Mouse (Mus musculus) cerebellum, adult 18-20 months (tissue): ENCODE measurements around the gene Fkbp2.

Experiments used
- DNase-seq, 2 experiments: peaks; one replicate each; pipeline ENCODE4 v3.0.0; 2021

Fkbp2 gene

DNA sequence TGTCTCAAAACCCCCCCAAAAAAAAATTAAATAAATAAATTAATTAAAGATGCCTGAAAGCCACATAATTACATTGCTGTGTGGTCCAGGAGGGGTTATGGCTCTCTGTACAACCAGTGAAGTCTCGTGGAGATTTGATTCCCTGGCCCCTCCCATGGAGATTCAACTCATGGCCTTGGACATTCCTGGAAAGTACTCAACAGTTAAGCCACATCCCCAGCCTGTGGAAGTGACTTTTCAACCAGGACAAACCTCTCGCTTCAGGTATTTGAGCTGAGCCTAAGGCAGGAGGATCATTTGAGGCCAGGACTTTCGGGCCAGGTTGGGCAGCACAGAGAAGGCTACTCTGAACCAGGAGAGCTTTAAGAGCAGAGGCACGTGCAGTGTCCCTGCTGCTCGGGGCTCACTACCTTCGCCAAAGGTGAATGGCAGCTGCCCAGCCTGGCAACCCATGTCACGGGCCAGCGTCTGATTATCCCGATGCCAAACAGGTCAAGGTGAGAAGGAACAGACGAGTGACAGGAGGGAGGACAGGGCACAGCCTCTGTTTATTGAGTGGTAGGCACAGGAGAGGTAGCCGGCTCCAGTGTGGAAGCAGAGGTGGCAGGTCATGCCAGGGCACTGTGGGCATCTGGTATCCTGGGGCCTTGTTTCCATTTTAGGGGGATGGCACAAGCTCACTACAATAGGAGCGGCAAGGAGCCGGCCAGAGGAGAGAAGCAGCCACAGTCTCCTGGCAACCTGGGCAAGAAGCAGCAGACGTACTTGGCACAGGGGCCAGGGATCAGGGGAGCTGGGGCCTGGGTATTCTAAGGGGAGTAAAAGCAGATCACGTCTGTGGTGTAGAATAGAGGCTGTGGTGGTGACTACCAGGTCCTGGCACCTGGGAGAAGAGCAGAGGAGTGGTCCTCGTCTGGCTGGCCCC, 42.5 kb downstream of the Fkbp2 start:
- peak; percentile 69 to 70 for DNase-seq

DNA sequence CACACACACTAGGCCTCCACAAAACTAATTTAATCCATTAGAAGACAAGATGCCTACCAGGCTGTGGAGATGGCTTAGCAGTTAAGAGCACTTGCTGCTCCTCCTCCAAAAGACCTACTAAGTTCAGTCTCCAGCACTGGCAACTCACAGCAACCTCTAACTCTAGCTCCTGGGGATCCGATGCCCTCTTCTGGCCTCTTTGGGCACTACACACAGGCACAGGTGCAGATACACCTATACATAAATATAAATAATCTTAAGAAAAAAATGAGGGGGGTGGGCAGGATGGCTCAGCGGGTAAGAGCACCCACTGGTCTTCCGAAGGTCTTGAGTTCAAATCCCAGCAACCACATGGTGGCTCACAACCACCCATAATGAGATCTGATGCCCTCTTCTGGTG, 44.0 kb downstream of the Fkbp2 start:
- peak in 1 of 2 experiments; percentile 45 for DNase-seq

DNA sequence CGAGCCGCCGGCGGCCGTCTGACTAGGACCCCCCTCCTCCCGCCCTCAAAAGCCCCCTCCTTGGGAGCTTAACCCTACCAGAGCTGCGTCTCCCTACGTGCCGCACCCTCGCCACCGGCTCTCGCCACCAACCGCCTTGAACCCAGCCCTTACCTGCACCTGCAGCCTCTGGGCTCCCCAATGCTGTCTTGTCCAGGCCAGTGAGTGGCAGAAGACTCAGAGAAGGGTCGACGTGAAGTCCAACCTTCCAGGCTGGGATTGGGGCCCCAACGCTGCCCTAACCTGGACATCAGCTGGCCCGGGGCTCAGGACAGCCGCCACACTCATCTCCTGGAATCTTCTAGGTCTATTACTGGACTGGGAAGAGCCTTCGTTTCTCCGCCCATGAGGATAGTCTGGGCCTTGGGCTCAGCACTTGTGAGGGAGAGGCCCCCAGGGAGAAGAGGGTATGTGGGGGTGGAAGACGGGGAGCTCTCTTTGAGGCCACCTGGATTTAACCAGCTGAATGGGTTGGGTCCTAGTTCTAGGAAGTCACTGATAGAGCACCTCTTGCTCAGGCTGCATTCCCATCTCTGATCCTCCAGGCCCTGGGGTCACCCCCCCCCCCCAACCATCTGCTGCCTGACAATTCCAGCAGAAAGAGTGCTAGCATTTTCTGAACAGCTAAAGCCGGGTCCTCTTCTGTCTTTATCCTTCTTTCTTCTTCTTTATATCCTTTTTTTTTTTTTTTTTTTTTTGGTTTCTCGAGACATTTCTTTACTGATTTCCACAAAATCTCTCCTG, 45.9 kb downstream of the Fkbp2 start, which contains the start of gene Kcnk4:
Gene Kcnk4, minus strand, starts transcription at position 321 of the 783 bp plus-strand sequence.
- no peak for DNase-seq

DNA sequence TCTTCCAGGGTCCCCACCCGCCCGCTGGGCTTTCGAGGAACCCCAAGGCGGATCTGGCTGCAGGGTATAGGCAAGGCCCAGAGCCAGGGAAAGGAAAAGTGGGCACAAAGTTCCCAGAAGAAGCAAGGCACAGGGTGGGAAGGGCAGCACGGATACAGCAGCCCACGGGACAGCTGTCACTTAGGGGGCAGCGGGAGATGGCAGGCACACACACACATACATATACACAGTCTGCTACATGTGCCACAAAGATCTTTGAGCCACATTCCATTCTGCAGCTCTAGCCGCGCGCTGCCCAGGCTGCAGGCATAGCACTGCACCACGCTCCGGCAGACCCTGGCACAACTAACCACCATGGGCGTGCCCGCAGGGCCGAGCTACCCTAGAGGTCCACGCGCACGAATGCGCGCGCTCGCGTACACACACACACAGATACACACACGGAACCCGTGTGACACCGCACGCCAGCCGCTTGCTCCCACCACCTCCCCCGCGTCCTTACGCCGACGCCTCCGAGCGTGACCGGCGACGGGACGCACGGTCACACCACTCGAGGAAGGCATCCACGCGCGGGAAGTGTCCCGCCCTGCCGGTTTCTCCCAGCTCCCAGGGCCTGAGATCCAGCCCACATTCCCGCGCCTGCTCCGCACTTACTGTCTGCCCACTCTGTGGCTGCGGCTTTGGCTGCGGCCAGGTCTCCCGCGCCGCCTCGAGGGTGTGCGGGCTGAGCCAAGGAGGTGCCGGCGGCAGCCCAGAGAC, 46.7 kb downstream of the Fkbp2 start:
- peak; percentile 68 to 72 for DNase-seq

DNA sequence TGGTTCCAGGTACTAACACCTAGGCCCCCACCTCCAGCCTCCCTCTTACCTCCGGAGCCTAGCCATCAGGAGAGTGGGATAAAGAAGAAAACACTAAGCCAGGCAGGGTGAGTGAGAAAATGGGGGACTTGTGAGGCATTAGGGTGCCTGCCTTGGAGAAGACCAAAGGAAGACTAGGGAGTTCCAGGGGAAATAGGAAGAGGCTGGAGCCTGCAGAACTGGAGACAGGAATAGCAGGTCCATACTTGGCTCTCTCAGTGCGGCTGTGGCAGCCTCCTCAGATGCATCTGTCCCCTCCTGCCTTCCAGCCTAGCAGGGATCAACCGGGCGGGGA, 47.2 kb downstream of the Fkbp2 start:
- DNase-seq: no peak

DNA sequence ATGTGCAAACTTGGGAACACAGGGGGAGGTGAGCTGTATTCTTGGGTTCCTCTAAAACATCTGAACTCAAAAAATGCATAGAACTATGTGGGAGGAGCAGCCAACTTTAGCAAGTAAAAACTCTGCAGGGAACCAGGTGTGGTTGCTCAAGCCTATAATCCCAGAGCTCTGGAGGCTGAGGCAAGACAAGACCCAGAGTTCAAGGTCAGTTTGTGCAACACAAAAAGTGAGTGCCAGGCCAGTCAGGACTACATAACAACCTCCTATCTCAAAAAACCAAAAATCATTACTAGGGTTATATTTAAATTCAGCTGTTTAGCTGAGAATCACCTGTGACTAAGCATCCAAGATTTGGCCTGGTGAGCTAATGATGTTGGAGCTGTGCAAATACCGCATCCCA, 48.3 kb downstream of the Fkbp2 start:
- no peak for DNase-seq

DNA sequence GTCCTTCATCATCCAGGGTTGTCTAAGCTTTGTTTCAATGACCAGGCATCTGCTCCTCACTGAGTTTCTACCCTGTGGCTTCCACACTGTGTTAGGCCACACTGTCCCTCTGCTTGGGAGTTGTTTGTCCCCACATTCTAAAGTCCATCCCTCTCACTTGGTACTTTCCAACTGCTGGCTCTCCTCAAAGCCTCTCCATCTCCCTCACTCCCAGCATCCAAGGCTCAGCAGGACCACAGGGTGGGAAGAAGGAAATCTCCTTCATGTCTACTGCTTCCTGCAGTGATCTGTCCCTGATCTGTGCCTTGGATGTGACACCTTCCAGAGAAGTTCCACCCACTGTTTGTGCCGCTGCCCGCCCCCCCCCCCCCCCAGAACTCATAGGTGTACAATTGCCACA, 49.3 kb downstream of the Fkbp2 start:
- DNase-seq: peak in 1 of 2 experiments; percentile 36

DNA sequence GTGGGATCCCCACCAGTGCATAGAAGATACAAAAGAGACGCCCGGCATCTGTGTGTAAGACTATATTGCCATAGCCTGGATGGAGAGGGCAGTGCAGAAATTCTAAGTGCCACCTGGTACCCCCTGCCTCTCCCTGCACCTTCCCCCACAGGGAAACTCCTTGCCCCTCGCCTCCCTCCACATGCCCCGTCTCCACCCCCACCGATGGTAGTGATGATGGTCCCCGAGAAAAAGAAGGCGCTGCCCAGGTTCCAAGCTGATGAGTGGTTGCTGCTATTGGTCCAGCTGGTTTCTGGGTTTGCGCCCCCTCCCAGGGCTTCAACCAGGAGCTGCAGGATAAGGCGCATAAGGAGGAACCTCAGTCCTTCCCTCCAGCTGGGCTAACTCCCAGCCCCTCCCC, 52.2 kb downstream of the Fkbp2 start:
- no peak for DNase-seq
